Mouse (Mus musculus): ENCODE measurements around the gene Prelid1. TPM values are rescaled to one million over a fixed set of nuclear protein-coding genes. Genes with fewer than 3 reads are reported as not detected.

Prelid1 gene
- polyA plus RNA-seq, 1 experiment = 230 TPM

- Histone ChIP-seq H3K27me3 (ENCODE audit: control insufficient read depth, insufficient read depth, low read length, poor library complexity, severe bottlenecking) (no peaks in the 10 kb centered on the region), H3K9ac (ENCODE audit: low read depth, poor library complexity, severe bottlenecking) (peak overlapping the region; percentile 86), H3K4me3 (ENCODE audit: low read depth, low read length) (peak overlapping the region; percentile 70), H3K36me3 (ENCODE audit: control insufficient read depth, insufficient read depth, low read length, poor library complexity, severe bottlenecking) (peaks cover 6% of the 10 kb centered on the region; the same call in 1 of the 2 replicates), H3K4me1 (ENCODE audit: control insufficient read depth, insufficient read depth, low read length) (peaks cover 9% of the 10 kb centered on the region), H3K9me3 (replicated peaks; ENCODE audit: control insufficient read depth, insufficient read depth, low read length, poor library complexity, severe bottlenecking) (no peaks in the 10 kb centered on the region), H3K27ac (ENCODE audit: insufficient read depth, low read length) (no peak overlapping the region)
- TF ChIP-seq EP300 (IDR thresholded peaks at IDR 0.05; ENCODE audit: insufficient read depth, low read depth, low read length) = no peak
- no peak for TF ChIP-seq CTCF (IDR thresholded peaks at IDR 0.05; ENCODE audit: low read depth, low read length)
- no peak for TF ChIP-seq POLR2A (IDR thresholded peaks at IDR 0.05; ENCODE audit: insufficient read depth, low read length)
Measured at GRCm38 (mm10) chr13:55329109-55329682, 8.9 kb downstream of the Prelid1 start.

GRCm38 (mm10) chr13:55329683-55330566 is 9.6 kb downstream of the Prelid1 start, which contains the start of gene Mxd3:
Gene Mxd3 (minus strand): TSS chr13:55329823.
- H3K27me3 ChIP-seq (ENCODE audit: control insufficient read depth, insufficient read depth, low read length, poor library complexity, severe bottlenecking) = no peaks in the 10 kb centered on the region
- TF ChIP-seq EP300 (IDR thresholded peaks at IDR 0.05; ENCODE audit: insufficient read depth, low read depth, low read length) = 0 out of 2 replicates have a peak, but pooled peaks have one; percentile 2
- TF ChIP-seq CTCF (IDR thresholded peaks at IDR 0.05; ENCODE audit: low read depth, low read length) = no peak
- TF ChIP-seq POLR2A (IDR thresholded peaks at IDR 0.05; ENCODE audit: insufficient read depth, low read length) = peak; percentile 16
- peak within 1 kb of the TSS; percentile 84 for H3K4me3 ChIP-seq (ENCODE audit: low read depth, low read length)
- H3K9ac ChIP-seq (ENCODE audit: low read depth, poor library complexity, severe bottlenecking) = peak within 1 kb of the TSS; percentile 86
- peaks cover 6% of the 10 kb centered on the region; the same call in 1 of the 2 replicates for H3K36me3 ChIP-seq (ENCODE audit: control insufficient read depth, insufficient read depth, low read length, poor library complexity, severe bottlenecking)
- no peaks in the 10 kb centered on the region for H3K9me3 ChIP-seq (replicated peaks; ENCODE audit: control insufficient read depth, insufficient read depth, low read length, poor library complexity, severe bottlenecking)
- peaks cover 9% of the 10 kb centered on the region for H3K4me1 ChIP-seq (ENCODE audit: control insufficient read depth, insufficient read depth, low read length)
- H3K27ac ChIP-seq (ENCODE audit: insufficient read depth, low read length) = peak within 1 kb of the TSS; percentile 89

- peak overlapping the region; percentile 89 for H3K27ac ChIP-seq (ENCODE audit: insufficient read depth, low read length)
- TF ChIP-seq EP300 (IDR thresholded peaks at IDR 0.05; ENCODE audit: insufficient read depth, low read depth, low read length) (no peak), CTCF (IDR thresholded peaks at IDR 0.05; ENCODE audit: low read depth, low read length) (peak; percentile 46)
- H3K27me3 ChIP-seq (ENCODE audit: control insufficient read depth, insufficient read depth, low read length, poor library complexity, severe bottlenecking) = no peaks in the 10 kb centered on the region
- 0 out of 2 replicates have a peak, but pooled peaks cover 3% of the 10 kb centered on the region for H3K36me3 ChIP-seq (ENCODE audit: control insufficient read depth, insufficient read depth, low read length, poor library complexity, severe bottlenecking)
- no peaks in the 10 kb centered on the region for H3K9me3 ChIP-seq (replicated peaks; ENCODE audit: control insufficient read depth, insufficient read depth, low read length, poor library complexity, severe bottlenecking)
- H3K4me3 ChIP-seq (ENCODE audit: low read depth, low read length) = peak overlapping the region; percentile 84
- H3K4me1 ChIP-seq (ENCODE audit: control insufficient read depth, insufficient read depth, low read length) = peaks cover 9% of the 10 kb centered on the region
- peak overlapping the region; percentile 86 for H3K9ac ChIP-seq (ENCODE audit: low read depth, poor library complexity, severe bottlenecking)
Measured at GRCm38 (mm10) chr13:55330567-55331400, 10.5 kb downstream of the Prelid1 start.

GRCm38 (mm10) chr13:55332331-55332730 is 12.0 kb downstream of the Prelid1 start:
- Histone ChIP-seq H3K27ac (ENCODE audit: insufficient read depth, low read length) (no peak overlapping the region), H3K4me3 (ENCODE audit: low read depth, low read length) (no peak overlapping the region), H3K9ac (ENCODE audit: low read depth, poor library complexity, severe bottlenecking) (no peak overlapping the region), H3K27me3 (ENCODE audit: control insufficient read depth, insufficient read depth, low read length, poor library complexity, severe bottlenecking) (no peaks in the 10 kb centered on the region), H3K9me3 (replicated peaks; ENCODE audit: control insufficient read depth, insufficient read depth, low read length, poor library complexity, severe bottlenecking) (no peaks in the 10 kb centered on the region), H3K36me3 (ENCODE audit: control insufficient read depth, insufficient read depth, low read length, poor library complexity, severe bottlenecking) (no peaks in the 10 kb centered on the region), H3K4me1 (ENCODE audit: control insufficient read depth, insufficient read depth, low read length) (peaks cover 9% of the 10 kb centered on the region)
- TF ChIP-seq POLR2A (IDR thresholded peaks at IDR 0.05; ENCODE audit: insufficient read depth, low read length) (no peak), EP300 (IDR thresholded peaks at IDR 0.05; ENCODE audit: insufficient read depth, low read depth, low read length) (no peak), CTCF (IDR thresholded peaks at IDR 0.05; ENCODE audit: low read depth, low read length) (no peak)

- TF ChIP-seq EP300 (IDR thresholded peaks at IDR 0.05; ENCODE audit: insufficient read depth, low read depth, low read length) (no peak), CTCF (IDR thresholded peaks at IDR 0.05; ENCODE audit: low read depth, low read length) (no peak), POLR2A (IDR thresholded peaks at IDR 0.05; ENCODE audit: insufficient read depth, low read length) (no peak)
- Histone ChIP-seq H3K9me3 (replicated peaks; ENCODE audit: control insufficient read depth, insufficient read depth, low read length, poor library complexity, severe bottlenecking) (no peaks in the 10 kb centered on the region), H3K27me3 (ENCODE audit: control insufficient read depth, insufficient read depth, low read length, poor library complexity, severe bottlenecking) (no peaks in the 10 kb centered on the region), H3K9ac (ENCODE audit: low read depth, poor library complexity, severe bottlenecking) (no peak overlapping the region), H3K4me1 (ENCODE audit: control insufficient read depth, insufficient read depth, low read length) (peaks cover 4% of the 10 kb centered on the region), H3K36me3 (ENCODE audit: control insufficient read depth, insufficient read depth, low read length, poor library complexity, severe bottlenecking) (no peaks in the 10 kb centered on the region), H3K27ac (ENCODE audit: insufficient read depth, low read length) (no peak overlapping the region; the same call in 1 of the 2 replicates), H3K4me3 (ENCODE audit: low read depth, low read length) (no peak overlapping the region)
Measured at GRCm38 (mm10) chr13:55335701-55336100, 15.4 kb downstream of the Prelid1 start.
